13 mouse cellular contexts compared by ENCODE assay signal in the genomic region with DNA sequence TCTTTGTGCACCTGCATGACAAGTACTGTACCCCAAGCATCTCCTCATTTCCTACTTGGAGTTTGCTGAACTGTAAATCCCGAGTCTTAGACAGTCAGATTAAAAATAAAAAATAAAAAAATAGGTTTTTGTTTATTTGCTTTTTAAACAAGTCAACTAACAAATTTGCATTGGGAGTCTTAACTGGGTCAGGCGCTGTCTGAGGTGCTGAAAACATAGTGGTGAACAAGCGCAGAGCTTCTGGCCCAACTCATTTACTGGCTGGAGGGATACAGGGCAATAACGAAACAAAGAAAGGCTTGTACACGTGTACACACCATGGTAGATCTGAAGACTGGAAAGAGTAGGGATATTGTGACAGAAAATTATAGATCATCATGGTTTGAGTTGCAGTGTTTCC. TPM values are rescaled to one million over a fixed set of nuclear protein-coding genes. Genes with fewer than 3 reads are reported as not detected.
A peak's percentile ranks its signal among the peaks of the same experiment; 100 is the strongest.
DNase-seq lines count a peak whose midpoint lies in the region; ATAC-seq and TF ChIP-seq lines count a peak whose summit lies in the region.
"Had no signal": no experiment of that assay in that cellular context is flagged by ENCODE, and none has a peak within 500 bp of the region (broad histone marks: within the 10 kb centered on the region; RNA-seq: fewer than 3 reads in every experiment).

No protein-coding gene starts in this region.

- H3K4me1 ChIP-seq in limb, embryonic 11.5 days (ENCODE audit: control insufficient read depth, insufficient read depth, low read length): no peaks in the 10 kb centered on the region
- H3K4me1 ChIP-seq: forebrain, embryonic 13.5 days had no signal

- no peaks in the 10 kb centered on the region for H3K36me3 ChIP-seq in limb, embryonic 11.5 days (ENCODE audit: control insufficient read depth, insufficient read depth, low read length)

- no peak for TF ChIP-seq CTCF in brain, embryonic 14.5 days (IDR thresholded peaks at IDR 0.05; ENCODE audit: borderline replicate concordance, extremely low read depth, insufficient read depth, insufficient read length)

- 51% methylated on average over 5 of the region's 5 CpGs for WGBS in limb, embryonic 11.5 days

- H3K27me3 ChIP-seq in limb, embryonic 11.5 days (ENCODE audit: control insufficient read depth, insufficient read depth, low read length): no peaks in the 10 kb centered on the region
- H3K27me3 ChIP-seq: forebrain, embryonic 13.5 days had no signal

- H3K4me2 ChIP-seq in limb, embryonic 11.5 days (ENCODE audit: low read depth, severe bottlenecking): no peak overlapping the region
- H3K4me2 ChIP-seq: forebrain, embryonic 13.5 days had no signal

- no peak for ATAC-seq in limb, embryonic 11.5 days (ENCODE audit: insufficient number of reproducible peaks, low FRiP score, low TSS enrichment, low read depth)
- ATAC-seq: forebrain, embryonic 13.5 days had no signal

- TF ChIP-seq POLR2A in brain, embryonic 14.5 days (IDR thresholded peaks at IDR 0.05; ENCODE audit: borderline replicate concordance, extremely low read depth, insufficient read depth, insufficient read length, poor library complexity, severe bottlenecking): no peak

- no peaks in the 10 kb centered on the region for H3K9me3 ChIP-seq in limb, embryonic 11.5 days (ENCODE audit: control insufficient read depth, low read length)
- H3K9me3 ChIP-seq: forebrain, embryonic 13.5 days had no signal

- H3K9ac ChIP-seq in limb, embryonic 11.5 days (ENCODE audit: low read length): no peak overlapping the region
- H3K9ac ChIP-seq: forebrain, embryonic 13.5 days had no signal

- peak; percentile 7 for DNase-seq in adrenal gland, postnatal 14 days
- DNase-seq in adrenal gland, adult (ENCODE audit: inconsistent age in 2 of 2, low spot score in 1 of 2): no peak
- DNase-seq in kidney, postnatal 4 days: peak; percentile 61
- DNase-seq in kidney, adult 8-10 months: no peak
- DNase-seq in brain, embryonic 14.5 days (ENCODE audit: low read depth): peak; percentile 26
- DNase-seq in limb, embryonic 11.5 days (ENCODE audit: low spot score): peak; percentile 75
- no peak for DNase-seq in frontal cortex, postnatal 10 days (ENCODE audit: low spot score in 2 of 2)
- no peak for DNase-seq in right cerebral cortex, postnatal 14 days
- DNase-seq: adrenal gland, adult 8-10 months; lung, postnatal 4 days had no signal

- H3K27ac ChIP-seq in limb, embryonic 11.5 days (replicated peaks; ENCODE audit: low read depth, low read length): no peak overlapping the region
- H3K27ac ChIP-seq: forebrain, embryonic 13.5 days had no signal

- no peak overlapping the region for H3K4me3 ChIP-seq in limb, embryonic 11.5 days (ENCODE audit: low read depth, low read length)
- H3K4me3 ChIP-seq: forebrain, embryonic 13.5 days; myocyte had no signal

RNA-seq across cellular contexts. Expression of gene Sorcs3, which starts 37.5 kb away (rescaled TPM):
- not detected in 2 replicates for total RNA-seq in adrenal gland, postnatal 14 days (2021)
- 9.9 and 14.6 TPM in 2 replicates for polyA plus RNA-seq in brain, embryonic 14.5 days (2012; rRNA removed)
- 0.28 and 0.31 TPM in 2 replicates for polyA plus RNA-seq in limb, embryonic 11.5 days (2014; fragmentation: Nextera tagmentation; extraction: Ambion mirVana)
- total RNA-seq: heart, postnatal 25 days had no signal
- polyA plus RNA-seq: myocyte had no signal

Comparison
In these comparisons a context has a peak if more than half of its experiments do, and no peak if none do; other contexts are left out.
1. DNase-seq: peak in adrenal gland, postnatal 14 days (single experiment), kidney, postnatal 4 days (2 of 2), brain, embryonic 14.5 days (single experiment) and limb, embryonic 11.5 days (single experiment); none in adrenal gland, adult (0 of 2), kidney, adult 8-10 months (0 of 2), frontal cortex, postnatal 10 days (0 of 2) and right cerebral cortex, postnatal 14 days (single experiment).